Mouse (Mus musculus) CD4-positive, CD25-positive, alpha-beta regulatory T cell, adult 2 months (primary cell): ENCODE data around the gene G3bp2.

Source experiments
- DNase-seq: peaks from one replicate; pipeline ENCODE4 v3.0.0-alpha.2; 2012; ENCODE audit warnings: low read depth, low spot score

The G3bp2 gene

DNA sequence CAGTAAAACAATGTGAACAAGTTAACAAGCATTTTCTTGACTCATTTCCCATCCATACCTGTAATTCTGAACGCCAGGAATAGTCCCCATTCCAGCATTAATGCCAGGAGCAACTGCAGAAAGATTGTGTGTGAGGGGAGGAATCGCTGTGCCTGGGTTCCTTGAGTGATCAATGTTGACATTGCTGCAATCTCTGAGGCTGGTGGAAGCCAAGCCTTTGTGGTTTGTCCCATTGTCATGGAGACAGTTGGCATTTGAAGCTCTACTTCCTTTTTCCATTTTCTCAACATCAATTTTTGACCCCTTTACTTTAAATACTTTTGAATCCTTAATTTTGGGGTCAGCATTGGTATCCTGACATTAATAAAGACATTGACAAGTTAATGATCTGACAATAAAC lies 63.6 kb downstream of the G3bp2 start:
- DNase-seq = no peak

DNA sequence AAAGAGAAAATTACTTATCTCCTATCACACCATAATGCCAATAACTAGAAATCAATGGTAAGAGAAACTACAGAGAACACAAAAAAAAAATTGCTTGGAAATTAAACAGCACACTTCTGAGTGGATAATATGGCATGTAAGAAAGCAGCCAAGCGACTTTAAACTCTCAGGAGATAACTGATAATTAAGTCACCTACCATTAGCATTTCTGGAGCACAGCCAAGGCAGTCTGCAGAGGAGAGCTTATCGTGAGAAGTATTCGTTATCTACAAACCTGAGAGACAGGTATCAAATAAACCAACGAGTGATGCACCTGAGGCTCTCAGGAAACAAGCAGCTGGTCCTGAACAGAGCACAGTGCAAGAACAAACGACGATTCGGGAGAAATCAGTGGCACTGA lies 71.8 kb downstream of the G3bp2 start:
- no peak for DNase-seq

DNA sequence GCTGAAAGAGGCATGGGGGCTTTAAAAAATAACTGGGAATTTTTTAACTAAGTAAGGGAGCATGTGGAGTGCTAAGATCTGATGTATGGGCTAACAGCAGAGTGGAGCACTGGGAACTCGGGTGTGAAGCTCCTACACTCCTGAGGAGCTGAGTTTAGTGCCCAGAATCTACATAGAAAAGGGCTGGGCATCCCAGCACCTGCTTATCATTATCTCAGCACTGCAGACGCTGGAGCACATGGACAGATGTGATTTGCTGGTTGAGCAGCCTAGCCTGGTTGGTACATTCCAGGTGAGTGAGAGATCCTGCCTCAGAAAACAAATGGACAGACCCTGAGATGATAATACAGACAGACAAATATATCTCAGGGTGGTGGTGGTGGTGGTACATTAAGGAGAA lies 73.7 kb downstream of the G3bp2 start:
- DNase-seq = no peak

DNA sequence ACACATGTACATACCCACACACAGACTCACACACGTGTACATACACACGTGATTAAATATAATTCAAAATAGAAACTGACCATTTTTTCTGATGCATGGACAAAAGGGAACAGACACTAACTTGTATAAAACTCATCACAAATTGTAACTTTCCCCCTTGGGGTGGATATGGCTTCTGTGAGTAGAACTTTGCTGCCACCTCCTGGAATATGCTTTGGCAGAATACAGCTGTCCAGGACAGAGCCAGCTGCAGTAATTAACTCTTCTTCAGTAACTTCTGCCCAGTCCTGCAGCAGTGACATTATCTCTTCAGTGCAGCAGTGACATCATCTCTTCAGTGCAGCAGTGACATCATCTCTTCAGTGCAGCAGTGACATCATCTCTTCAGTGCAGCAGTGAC lies 80.5 kb downstream of the G3bp2 start:
- DNase-seq = peak; percentile 71
